Mouse (Mus musculus): Measurements from ENCODE around the gene Ina.
A peak's percentile ranks its signal among the peaks of the same experiment; 100 is the strongest.

The Ina gene

DNA sequence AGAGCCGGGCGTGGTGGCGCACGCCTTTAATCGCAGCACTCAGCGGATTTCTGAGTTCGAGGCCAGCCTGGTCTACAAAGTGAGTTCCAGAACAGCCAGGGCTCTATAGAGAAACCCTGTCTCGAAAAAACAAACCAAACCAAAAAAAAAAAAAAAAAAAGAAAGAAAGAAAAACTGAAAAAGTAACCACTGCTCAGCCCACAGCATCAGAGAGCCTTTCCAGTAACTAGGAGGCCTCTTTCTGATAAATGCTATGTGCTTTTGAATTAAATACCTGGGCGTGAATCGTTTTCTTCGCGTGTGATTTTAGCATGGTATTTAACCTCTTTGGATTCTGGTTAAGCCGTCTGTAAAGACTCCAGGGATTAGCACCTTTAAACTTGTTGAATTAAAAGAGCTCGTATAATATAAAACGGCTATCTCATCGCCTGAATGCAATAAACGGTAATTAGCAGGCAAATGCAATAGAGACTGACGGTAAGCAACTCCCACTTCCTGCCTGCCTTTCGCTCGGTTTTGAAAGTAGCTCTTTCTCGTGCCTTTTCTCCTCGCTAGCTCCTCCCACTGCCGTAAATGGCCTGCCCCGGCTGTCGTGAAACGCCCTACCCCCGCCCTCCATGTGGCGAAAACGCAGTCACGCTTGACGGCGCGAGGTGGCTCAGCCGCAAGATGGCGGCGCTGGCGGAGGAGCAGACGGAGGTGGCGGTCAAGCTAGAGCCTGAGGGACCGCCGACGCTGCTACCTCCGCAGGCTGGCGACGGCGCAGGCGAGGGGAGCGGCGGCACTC, 52.8 kb downstream of the Ina start, which contains the start of gene Taf5:
Gene Taf5 (plus strand): TSS at position 651 of the 787 bp plus-strand sequence.
- peak; percentile 97 to 98 for DNase-seq

DNA sequence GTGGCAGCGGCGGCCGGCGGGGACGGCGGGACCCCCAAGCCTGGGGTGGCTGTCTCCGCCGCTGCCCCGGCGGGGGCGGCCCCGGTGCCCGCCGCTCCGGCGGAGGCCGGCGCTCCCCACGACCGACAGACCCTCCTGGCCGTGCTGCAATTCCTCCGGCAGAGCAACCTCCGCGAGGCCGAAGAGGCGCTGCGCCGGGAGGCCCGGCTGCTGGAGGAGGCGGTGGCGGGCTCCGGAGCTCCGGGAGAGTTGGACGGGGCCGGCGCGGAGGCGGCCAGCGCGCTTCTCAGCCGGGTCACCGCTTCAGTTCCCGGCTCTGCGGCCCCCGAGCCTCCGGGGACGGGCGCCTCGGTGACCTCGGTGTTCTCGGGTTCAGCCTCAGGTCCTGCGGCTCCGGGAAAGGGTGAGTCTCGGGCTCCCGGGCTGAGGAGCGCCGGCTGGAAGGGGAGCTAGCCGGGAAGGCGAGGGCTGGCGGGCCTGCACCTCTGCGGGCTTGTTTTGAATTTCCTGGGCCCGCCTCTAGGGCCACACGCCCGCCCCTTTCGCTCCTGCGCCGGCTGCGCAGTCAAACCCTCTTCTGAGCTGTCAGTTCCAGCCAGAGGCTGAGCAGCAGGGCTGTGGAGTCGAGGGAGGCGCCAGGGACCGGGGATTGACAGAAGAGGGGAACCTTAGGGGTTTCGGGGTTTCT, 53.6 kb downstream of the Ina start:
- DNase-seq = peak; percentile 87 to 89
